Mouse (Mus musculus) mature B cell (primary cell): ENCODE measurements around the gene Vmn1r91.
"Not testable (repeated sequence)": the region's sequence is repeated elsewhere in the genome, so short reads cannot be mapped to it uniquely, and the experiment has no call there.

Experiments used
- in situ Hi-C: fragments of 300-500 bp; cut with MboI; formaldehyde crosslinking; loops from 2 replicates; pipeline ENCODE4 v1.14.3; 2019

The Vmn1r91 gene

DNA sequence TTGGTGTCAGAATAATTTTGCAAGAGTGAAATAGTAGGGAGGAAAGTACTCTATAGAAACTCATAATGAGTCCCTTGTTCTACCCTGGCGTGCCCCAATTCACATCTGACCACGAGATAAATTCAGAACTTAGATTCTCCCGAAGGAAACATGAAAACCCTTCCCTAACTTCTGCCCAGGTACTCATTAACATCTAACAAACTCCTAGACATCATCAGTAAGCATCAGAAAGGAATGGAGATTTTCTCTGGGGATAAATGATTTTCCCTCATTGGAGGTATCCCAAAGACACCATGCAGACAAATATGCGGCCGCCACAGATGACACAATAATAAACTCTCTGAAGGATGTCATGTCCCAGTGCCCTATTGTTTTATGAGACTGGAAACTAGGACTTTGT lies at the start of gene Vmn1r91:
TSS of gene Vmn1r91 (plus strand) at position 301 of the 400 bp plus-strand sequence.
- in situ Hi-C loops, result not testable (repeated sequence)

DNA sequence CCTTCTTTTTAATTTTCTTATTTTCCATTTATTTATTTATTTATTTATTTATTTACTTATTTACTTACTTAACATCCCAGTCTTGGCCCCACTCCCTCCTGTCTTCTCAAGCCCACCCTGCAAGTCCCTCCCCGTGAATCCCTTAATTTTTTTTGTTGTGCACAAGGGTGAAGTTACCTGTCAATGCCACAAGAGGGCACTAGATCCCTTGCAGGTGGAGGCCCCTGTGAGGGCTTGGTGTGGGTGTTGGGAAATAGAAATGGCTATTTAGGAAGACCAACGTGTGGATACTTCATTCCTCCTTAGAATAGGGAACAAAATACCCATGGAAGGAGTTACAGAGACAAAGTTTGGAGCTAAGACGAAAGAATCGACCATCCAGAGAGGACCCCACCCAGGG lies 35.4 kb upstream of the Vmn1r91 start:
- in situ Hi-C loops, result not testable (repeated sequence)

DNA sequence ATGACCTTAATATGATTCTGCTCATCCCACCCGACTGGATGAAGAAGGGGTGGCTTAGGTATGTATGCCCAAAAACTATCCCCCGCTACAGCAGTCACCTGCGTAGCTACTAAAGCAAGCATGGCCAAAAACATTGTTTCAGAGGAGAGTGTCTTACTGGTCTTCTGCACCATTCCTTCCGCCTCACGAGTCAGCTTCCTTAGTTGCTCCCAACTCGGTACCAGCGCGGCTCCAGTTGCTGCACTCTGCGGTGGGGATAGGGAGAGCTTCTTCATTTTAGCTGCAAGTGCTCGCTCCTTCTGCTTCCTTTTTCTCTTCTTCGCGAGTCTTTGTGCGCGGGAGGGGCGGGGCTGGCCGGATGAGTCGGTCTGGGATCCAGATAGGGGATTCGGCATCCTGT lies 21.4 kb upstream of the Vmn1r91 start:
- in situ Hi-C loops, result not testable (repeated sequence)

DNA sequence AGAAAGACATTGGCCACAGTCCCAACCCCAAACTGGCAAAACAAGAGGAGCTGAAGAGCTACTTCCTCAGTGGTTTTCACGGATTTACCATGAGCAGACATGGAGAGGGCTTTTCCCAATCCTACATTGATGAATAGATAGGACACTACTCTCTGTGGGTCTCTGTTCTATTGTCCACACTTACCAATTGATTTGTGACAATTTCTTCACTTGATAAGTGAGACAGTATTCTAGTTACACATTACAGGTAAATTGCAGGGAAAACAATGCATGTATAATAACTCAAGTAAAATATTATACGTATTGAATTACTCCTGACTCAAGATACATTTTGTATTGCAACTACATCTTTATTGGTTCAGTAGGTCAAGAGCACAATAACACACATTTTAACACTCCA lies 23.0 kb downstream of the Vmn1r91 start, which contains the start of gene Gm16442:
TSS of gene Gm16442 (minus strand) at position 101 of the 400 bp plus-strand sequence.
- in situ Hi-C loops, result not testable (repeated sequence)

DNA sequence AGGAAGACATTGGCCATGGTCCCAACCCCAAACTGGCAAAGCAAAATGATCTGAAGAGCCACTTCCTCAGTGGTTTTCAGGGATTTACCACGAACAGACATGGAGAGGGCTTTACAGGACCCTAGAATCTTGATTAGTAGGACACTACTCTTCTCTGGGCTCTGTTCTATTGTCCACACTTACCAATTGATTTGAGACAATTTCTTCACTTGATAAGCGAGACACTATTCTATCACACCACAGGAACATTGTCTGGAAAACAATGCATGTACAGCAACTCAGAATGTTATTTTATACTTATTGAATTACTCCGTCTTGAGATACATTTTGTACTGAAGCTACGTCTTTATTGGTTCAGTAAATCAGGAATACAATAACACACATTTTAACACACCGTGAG lies 39.5 kb downstream of the Vmn1r91 start, which contains the start of gene Vmn1r93:
TSS of gene Vmn1r93 (minus strand) at position 101 of the 400 bp plus-strand sequence.
- in situ Hi-C loops, result not testable (repeated sequence)
